In genomic region chr6:99669481-99670325, GRCm38 (mm10) we compare ENCODE assay signal across 11 mouse cellular contexts. TPM values are rescaled to one million over a fixed set of nuclear protein-coding genes. Genes with fewer than 3 reads are reported as not detected.
DNase-seq lines count a peak whose midpoint lies in the region; ATAC-seq and TF ChIP-seq lines count a peak whose summit lies in the region.
"Had no signal": no experiment of that assay in that cellular context is flagged by ENCODE, and none has a peak within 500 bp of the region (broad histone marks: within the 10 kb centered on the region; RNA-seq: fewer than 3 reads in every experiment).

No protein-coding gene starts in this region.

- no peak overlapping the region for H3K27ac ChIP-seq in neural tube, embryonic 11.5 days (ENCODE audit: low read depth, low read length)
- H3K27ac ChIP-seq in hindbrain, postnatal 0 days, result peak overlapping the region; percentile 41
- H3K27ac ChIP-seq: embryonic facial prominence, embryonic 13.5 days had no signal

- H3K9me3 ChIP-seq in neural tube, embryonic 11.5 days (ENCODE audit: control insufficient read depth, low read length), result no peaks in the 10 kb centered on the region
- H3K9me3 ChIP-seq in hindbrain, postnatal 0 days (ENCODE audit: low read length), result no peaks in the 10 kb centered on the region
- H3K9me3 ChIP-seq: embryonic facial prominence, embryonic 13.5 days had no signal

- no peak for TF ChIP-seq CTCF in hindbrain, postnatal 0 days (IDR thresholded peaks at IDR 0.05; ENCODE audit: low read depth)

- 22% methylated on average over 5 of the region's 5 CpGs for WGBS in neural tube, embryonic 11.5 days
- 13% methylated on average over 5 of the region's 5 CpGs for WGBS in hindbrain, postnatal 0 days

- H3K27me3 ChIP-seq in neural tube, embryonic 11.5 days (ENCODE audit: control insufficient read depth, insufficient read depth, low read length), result no peaks in the 10 kb centered on the region
- no peaks in the 10 kb centered on the region for H3K27me3 ChIP-seq in hindbrain, postnatal 0 days (ENCODE audit: insufficient read depth, low read length)
- H3K27me3 ChIP-seq: embryonic facial prominence, embryonic 13.5 days had no signal

- H3K4me2 ChIP-seq in neural tube, embryonic 11.5 days (ENCODE audit: low read depth), result no peak overlapping the region
- peak overlapping the region; percentile 21 for H3K4me2 ChIP-seq in hindbrain, postnatal 0 days (ENCODE audit: low read depth, low read length)
- H3K4me2 ChIP-seq: embryonic facial prominence, embryonic 13.5 days had no signal

- peaks cover 15% of the 10 kb centered on the region for H3K4me1 ChIP-seq in neural tube, embryonic 11.5 days (ENCODE audit: control insufficient read depth, insufficient read depth, low read length)
- peaks cover 32% of the 10 kb centered on the region for H3K4me1 ChIP-seq in hindbrain, postnatal 0 days (ENCODE audit: insufficient read depth, low read length)

- intact Hi-C loops in left cerebral cortex, postnatal 25 days (cut with DNase I), result no loop called here

- H3K4me3 ChIP-seq in neural tube, embryonic 11.5 days (ENCODE audit: low read depth, low read length), result no peak overlapping the region
- H3K4me3 ChIP-seq in hindbrain, postnatal 0 days (ENCODE audit: low read length), result no peak overlapping the region
- H3K4me3 ChIP-seq: embryonic facial prominence, embryonic 13.5 days had no signal

- no peaks in the 10 kb centered on the region for H3K36me3 ChIP-seq in neural tube, embryonic 11.5 days (ENCODE audit: control insufficient read depth, insufficient read depth, low read length)
- H3K36me3 ChIP-seq in hindbrain, postnatal 0 days (ENCODE audit: insufficient read depth, low read length), result no peaks in the 10 kb centered on the region
- H3K36me3 ChIP-seq: embryonic facial prominence, embryonic 13.5 days had no signal

- DNase-seq in neural tube, embryonic 11.5 days (ENCODE audit: low spot score), result peak; percentile 63
- no peak for DNase-seq in neural tube, embryonic 10.5 days (ENCODE audit: extremely low spot score, low spot score)
- DNase-seq in hindbrain, postnatal 0 days (ENCODE audit: low spot score), result peak; percentile 89
- DNase-seq in left cerebral cortex, postnatal 25 days (ENCODE audit: low spot score in 2 of 2), result peak; percentile 75 to 85
- DNase-seq in right cerebral cortex, postnatal 4 days, result peak; percentile 85
- no peak for DNase-seq in c-Kit-positive CD71-positive TER-119-positive erythroid progenitor cells, embryonic 14.5 days (ENCODE audit: low spot score)
- no peak for DNase-seq in lung, postnatal 14 days
- DNase-seq in adrenal gland, adult 2 months, result no peak

- H3K9ac ChIP-seq in neural tube, embryonic 11.5 days (ENCODE audit: low read length), result no peak overlapping the region
- H3K9ac ChIP-seq in hindbrain, postnatal 0 days (replicated peaks; ENCODE audit: low read length), result no peak overlapping the region
- H3K9ac ChIP-seq: embryonic facial prominence, embryonic 13.5 days had no signal

- peak; percentile 56; the same call in 1 of the 2 replicates for ATAC-seq in neural tube, embryonic 11.5 days (ENCODE audit: insufficient read depth, low FRiP score, low TSS enrichment)
- ATAC-seq in hindbrain, postnatal 0 days, result peak; percentile 71

RNA-seq across cellular contexts. Expression of gene Gm20696, which starts 3.1 kb away (rescaled TPM):
- 2.5 and 4.7 TPM in 2 replicates for polyA plus RNA-seq in neural tube, embryonic 11.5 days (2014; fragmentation: Nextera tagmentation; extraction: Ambion mirVana)
- 2.9 and 3.6 TPM in 2 replicates for total RNA-seq in hindbrain, postnatal 0 days (2014; rRNA removed)
- 2.3 and 2.5 TPM in 2 replicates for polyA plus RNA-seq in hindbrain, postnatal 0 days (2015; fragmentation: Nextera tagmentation; extraction: Ambion mirVana)
- total RNA-seq in left cerebral cortex, postnatal 25 days (2021), result 1 to 10 TPM; 6.1 to 9.5 TPM
- total RNA-seq in adrenal gland, adult 2 months (2021), result 1 to 10 TPM; 2.3 to 3.0 TPM
- 1.8 and 1.9 TPM in 2 replicates for polyA plus RNA-seq in adrenal gland, adult 2 months (2012; rRNA removed)

RNA-seq across cellular contexts. Expression of gene Eif4e3, which starts 3.1 kb away (rescaled TPM):
- 19.5 and 19.6 TPM in 2 replicates for polyA plus RNA-seq in neural tube, embryonic 11.5 days (2014; fragmentation: Nextera tagmentation; extraction: Ambion mirVana)
- 6.5 and 6.7 TPM in 2 replicates for total RNA-seq in hindbrain, postnatal 0 days (2014; rRNA removed)
- polyA plus RNA-seq in hindbrain, postnatal 0 days (2015; fragmentation: Nextera tagmentation; extraction: Ambion mirVana), result 6.5 and 6.6 TPM in 2 replicates
- total RNA-seq in left cerebral cortex, postnatal 25 days (2021), result 10 to 100 TPM; 16.6 to 17.0 TPM
- total RNA-seq in adrenal gland, adult 2 months (2021), result 10 to 100 TPM; 30.2 to 32.6 TPM
- polyA plus RNA-seq in adrenal gland, adult 2 months (2012; rRNA removed), result 5.4 and 6.9 TPM in 2 replicates

RNA-seq across cellular contexts. Expression of gene Gpr27, which starts 22.8 kb away (rescaled TPM):
- 3.4 and 3.7 TPM in 2 replicates for polyA plus RNA-seq in neural tube, embryonic 11.5 days (2014; fragmentation: Nextera tagmentation; extraction: Ambion mirVana)
- total RNA-seq in hindbrain, postnatal 0 days (2014; rRNA removed), result 71.2 and 101 TPM in 2 replicates
- polyA plus RNA-seq in hindbrain, postnatal 0 days (2015; fragmentation: Nextera tagmentation; extraction: Ambion mirVana), result 18.8 and 19.8 TPM in 2 replicates
- 10 to 100 TPM; 46.6 to 46.7 TPM for total RNA-seq in left cerebral cortex, postnatal 25 days (2021)
- 1 to 10 TPM; 2.1 to 4.3 TPM for total RNA-seq in adrenal gland, adult 2 months (2021)
- polyA plus RNA-seq in adrenal gland, adult 2 months (2012; rRNA removed), result 6.6 and 6.7 TPM in 2 replicates

RNA-seq across cellular contexts. Expression of gene Prok2, which starts 56.5 kb away (rescaled TPM):
- polyA plus RNA-seq in neural tube, embryonic 11.5 days (2014; fragmentation: Nextera tagmentation; extraction: Ambion mirVana), result not detected in 2 replicates
- total RNA-seq in hindbrain, postnatal 0 days (2014; rRNA removed), result 0.11 TPM in 1 of 2 replicates, not detected in the other
- 0.41 and 0.44 TPM in 2 replicates for polyA plus RNA-seq in hindbrain, postnatal 0 days (2015; fragmentation: Nextera tagmentation; extraction: Ambion mirVana)
- 1 to 10 TPM in 1 of 2 experiments, under 1 TPM in 1; 0.39 to 1.6 TPM for total RNA-seq in left cerebral cortex, postnatal 25 days (2021)
- total RNA-seq in adrenal gland, adult 2 months (2021), result not detected
- polyA plus RNA-seq in adrenal gland, adult 2 months (2012; rRNA removed), result not detected in 2 replicates
- total RNA-seq: liver, adult 2 months had no signal
- polyA plus RNA-seq: liver, adult 2 months; stomach, embryonic 14.5 days had no signal

Comparison
In these comparisons a context has a peak if more than half of its experiments do, and no peak if none do; other contexts are left out.
1. DNase-seq: peak in neural tube, embryonic 11.5 days (single experiment), hindbrain, postnatal 0 days (single experiment), left cerebral cortex, postnatal 25 days (2 of 2) and right cerebral cortex, postnatal 4 days (single experiment); none in neural tube, embryonic 10.5 days (single experiment), c-Kit-positive CD71-positive TER-119-positive erythroid progenitor cells, embryonic 14.5 days (single experiment), lung, postnatal 14 days (single experiment) and adrenal gland, adult 2 months (single experiment).
2. RNA of gene Gpr27, which starts 22.8 kb away (total RNA-seq): 71.2 to 101 TPM in hindbrain, postnatal 0 days and 46.6 to 46.7 TPM in left cerebral cortex, postnatal 25 days; 2.1 to 4.3 TPM in adrenal gland, adult 2 months; every median in the first group is over 4 times any median in the second.